Mouse (Mus musculus) inflammation-experienced regulatory T-cells, adult 6 months (primary cell): ENCODE measurements around the gene Myo7a. TPM values are rescaled to one million over a fixed set of nuclear protein-coding genes. Genes with fewer than 3 reads are reported as not detected.

Experiments
- ATAC-seq: one replicate; pipeline ENCODE4 v1.8.0; 2017
- polyA plus RNA-seq, 3 experiments: library from polyadenylated mRNA; unstranded; fragments of 100-300 nt; shearing (Covaris generic); gene quantifications; one replicate each; pipeline ENCODE4 v1.2.1; 2017

Myo7a gene
- polyA plus RNA-seq, 3 experiments from 2014 or later = 1.4 to 2.1 (median 1.7) TPM

DNA sequence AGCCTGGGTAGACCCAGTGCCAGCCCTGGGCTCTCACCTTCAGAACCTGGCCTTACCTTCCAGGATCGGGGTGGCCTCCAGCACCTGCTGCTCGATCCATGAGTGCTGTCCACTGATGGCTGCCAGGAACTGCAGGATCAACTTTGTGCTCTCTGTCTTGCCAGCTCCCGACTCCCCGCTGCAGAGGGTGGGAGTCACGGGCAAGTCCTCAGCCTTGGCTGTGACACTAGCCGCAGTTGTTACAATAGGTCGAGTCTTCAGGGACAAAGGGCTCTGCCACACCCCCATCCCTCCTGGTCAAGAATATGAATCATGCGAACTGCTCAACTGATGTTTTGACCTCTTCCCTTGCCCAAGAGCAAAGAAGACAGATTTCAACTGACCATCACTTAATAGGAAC lies 21.8 kb downstream of the Myo7a start:
- ATAC-seq = no peak

DNA sequence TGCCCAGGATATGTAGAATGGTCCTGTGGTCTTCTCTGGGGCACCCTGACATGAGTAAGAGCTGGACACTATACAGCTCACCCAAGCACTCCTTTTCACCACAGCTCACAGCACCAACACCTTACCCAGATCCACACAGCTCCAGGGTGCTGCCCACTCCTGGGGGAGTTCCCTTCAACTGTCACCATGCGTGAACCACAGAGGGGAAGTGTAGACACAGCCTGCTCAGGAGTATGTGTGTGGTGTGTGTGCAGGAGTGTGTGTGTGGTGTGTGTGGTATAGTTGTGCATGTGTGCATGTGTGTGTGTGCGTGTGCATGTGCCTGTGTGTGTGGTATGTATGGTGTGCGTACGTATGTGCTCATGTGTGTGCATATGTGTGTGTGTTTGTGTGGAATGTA lies 23.5 kb downstream of the Myo7a start:
- no peak for ATAC-seq

DNA sequence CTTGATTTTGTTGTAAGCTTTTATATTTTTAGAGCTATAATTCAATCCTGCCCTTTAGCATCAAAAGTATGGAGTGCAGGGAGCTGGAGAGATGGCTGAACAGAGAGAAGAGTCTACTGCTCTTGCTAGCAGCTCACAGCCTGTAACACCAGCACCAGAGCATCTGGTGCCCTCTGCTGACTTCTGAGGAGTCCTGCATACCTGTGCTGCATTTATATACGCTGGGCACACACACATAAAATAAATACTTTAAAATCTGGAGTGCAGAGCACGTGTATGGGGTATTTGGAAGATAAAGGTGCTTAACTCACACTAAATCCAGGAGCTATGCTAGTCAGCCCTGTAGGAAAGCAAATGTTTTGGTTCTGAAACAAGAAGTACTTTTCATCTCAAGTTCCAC lies 33.0 kb downstream of the Myo7a start:
- ATAC-seq = no peak

DNA sequence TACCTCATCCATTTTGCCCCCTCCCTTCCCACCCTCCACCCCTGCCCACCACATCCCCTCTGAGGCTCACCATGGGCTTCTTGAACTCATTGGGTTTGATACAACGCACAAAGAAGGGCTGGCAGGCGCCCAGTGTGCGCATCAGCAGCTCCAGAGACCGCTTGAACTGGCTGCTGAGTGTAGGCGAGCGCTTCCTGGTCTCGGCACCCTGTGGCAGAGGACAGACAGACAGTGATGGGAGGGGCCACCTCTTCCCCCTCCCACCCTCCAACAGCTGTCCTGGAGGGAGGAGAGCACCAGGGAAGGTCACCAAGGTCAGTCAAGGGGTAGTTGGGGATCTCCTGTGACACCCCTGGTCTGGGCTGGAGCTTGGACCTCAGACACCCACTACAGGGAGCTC lies 34.0 kb downstream of the Myo7a start:
- ATAC-seq = no peak

DNA sequence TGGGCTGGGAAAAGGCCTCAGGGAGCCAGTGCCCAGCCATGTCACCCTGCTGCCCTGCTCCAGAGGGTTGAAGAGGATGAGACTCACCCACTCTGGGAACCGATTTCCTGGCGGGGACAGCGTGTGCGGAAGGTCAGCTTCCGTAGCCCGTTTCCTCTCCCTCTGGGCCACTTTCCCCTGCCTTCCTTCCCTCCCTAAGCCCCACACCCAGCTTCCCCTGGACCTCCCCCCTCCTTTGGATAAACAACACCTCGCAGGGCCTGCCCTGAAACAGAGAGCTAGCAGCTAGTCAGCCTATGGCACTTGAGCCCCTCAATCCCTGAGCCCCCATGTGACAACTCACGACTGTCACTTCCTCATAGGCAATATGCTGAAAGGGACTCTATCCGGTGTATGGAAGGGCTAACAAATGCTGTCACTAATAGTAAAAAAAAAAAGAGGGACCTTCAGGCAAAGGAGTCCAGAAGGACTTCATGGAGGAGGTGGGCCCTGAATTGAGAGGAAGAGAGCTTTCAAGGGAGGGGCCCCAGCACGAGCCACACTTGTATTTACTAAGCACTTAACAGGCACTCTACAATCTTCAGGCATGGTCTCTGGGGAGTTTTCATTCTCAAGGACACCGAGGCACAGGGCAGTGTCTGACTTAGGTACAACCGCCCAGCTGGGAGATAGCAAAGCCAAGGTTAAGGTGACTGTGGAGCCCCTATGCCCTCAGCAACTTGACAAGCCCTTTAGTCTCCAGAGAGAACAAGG lies 34.6 kb downstream of the Myo7a start:
- no peak for ATAC-seq

DNA sequence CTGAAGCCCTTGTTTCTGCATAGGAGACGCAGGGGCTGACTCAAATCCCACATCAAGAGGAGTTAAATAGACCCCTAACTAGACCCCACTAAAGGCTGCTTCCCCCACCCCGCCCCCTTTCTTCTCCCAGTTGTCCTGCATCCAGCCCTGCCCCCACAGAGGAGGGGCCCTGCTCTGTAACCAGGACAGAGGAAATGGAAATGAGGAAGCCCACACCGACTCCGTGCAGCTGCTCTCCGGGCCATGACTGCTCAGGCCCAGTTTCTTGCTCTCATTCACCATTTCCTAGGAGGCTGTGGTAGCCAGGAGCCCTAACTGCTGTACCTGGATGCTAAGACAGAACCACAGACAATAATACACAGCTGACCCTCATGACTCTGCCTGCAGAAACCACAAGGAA lies 36.9 kb downstream of the Myo7a start:
- no peak for ATAC-seq

DNA sequence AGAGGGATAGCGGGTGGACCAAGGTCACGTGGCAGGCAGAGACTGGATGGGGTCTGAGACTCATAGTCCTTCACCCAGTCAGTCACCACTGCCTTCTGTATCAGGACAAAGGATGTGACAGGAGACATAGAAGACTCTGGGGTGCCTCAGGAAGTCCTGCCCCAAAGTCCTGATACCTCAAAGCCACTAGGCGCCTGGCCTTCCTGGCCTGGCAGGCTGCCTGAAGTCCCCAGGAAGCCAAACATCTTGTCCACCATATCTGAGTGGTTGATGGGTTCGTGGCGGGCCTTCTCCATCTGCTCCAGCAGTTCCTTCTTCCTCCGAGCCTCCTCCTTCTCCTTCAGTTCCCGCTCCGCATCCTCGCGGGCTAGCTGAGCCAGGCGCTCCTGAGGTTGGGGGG lies 41.9 kb downstream of the Myo7a start:
- ATAC-seq = no peak

DNA sequence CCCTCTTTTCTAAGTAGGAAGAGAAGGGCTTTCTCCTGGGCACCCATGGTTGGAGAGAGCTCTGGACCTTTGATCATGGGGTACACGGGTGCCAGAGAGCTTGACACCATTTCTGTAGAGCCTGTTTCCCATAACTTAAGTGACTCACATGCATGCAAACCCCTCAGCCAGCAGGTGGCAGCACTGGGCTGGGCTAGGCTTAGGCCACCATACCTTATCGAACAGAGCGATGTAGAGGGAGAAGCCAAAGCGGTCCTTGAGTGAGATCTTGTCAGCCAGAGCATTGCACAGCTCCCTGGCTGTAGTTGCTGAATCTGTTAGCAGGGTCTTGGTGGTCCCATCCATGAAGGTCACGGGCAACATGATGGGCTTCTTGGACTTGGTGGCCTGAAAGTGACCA lies 47.7 kb downstream of the Myo7a start:
- peak; percentile 78 for ATAC-seq

DNA sequence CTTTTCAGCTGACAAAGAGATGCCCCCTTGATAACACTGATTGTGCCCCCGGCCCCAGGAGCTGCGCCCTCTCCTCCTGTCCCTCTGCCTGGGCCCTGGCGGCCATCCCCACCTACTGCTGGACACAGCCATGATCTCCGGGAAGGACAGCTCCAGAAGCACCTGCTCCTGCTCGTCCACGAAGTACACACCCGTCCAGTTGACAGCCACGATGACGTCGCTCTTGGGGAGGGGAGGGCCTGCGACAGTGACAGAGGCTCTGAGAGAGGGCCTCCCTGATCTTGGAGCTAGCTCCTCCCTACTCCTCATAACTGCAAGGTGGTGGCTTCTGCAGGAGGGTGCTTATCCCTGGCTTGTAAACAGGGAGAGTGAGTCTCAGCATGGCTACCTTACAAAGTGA lies 53.1 kb downstream of the Myo7a start:
- no peak for ATAC-seq

DNA sequence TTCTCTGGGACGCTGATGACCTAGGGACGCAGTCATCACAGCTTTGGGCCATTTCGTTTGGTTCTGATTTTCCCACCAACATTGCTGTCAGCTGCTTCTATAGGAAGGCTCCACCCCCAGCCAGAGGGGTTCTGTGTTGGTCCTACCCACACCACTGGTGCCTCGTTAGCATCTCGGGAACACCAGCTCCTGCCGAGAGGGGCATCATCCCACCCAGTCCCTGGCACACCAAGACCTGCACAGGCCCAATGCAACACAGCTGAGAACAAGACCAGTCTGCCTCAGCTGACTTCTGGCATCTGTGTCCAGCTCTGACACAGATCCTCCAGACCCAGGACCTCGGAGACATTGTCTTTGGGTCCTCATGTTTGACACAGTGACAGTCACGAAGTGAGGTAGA lies 64.4 kb downstream of the Myo7a start:
- ATAC-seq = no peak

DNA sequence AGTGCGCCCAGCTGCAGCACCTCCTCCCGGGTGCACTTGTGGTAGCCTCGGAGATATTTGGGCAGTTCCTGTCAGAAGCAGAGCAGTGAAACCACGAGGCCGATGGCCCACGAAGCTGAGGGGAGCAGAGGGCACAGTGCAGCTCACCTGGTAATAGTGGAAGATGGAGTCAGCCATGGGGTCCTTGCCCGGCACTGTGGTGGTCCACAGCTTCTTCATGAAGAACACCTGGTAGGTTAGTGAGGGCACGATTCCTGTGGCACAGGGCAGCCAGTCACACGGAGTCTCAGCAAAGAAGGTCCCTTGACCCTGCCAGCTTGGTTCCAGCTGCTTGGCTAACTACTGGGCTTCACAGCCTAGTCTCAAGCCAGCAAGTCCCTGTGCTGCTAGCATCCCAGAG lies 64.9 kb downstream of the Myo7a start:
- no peak for ATAC-seq

DNA sequence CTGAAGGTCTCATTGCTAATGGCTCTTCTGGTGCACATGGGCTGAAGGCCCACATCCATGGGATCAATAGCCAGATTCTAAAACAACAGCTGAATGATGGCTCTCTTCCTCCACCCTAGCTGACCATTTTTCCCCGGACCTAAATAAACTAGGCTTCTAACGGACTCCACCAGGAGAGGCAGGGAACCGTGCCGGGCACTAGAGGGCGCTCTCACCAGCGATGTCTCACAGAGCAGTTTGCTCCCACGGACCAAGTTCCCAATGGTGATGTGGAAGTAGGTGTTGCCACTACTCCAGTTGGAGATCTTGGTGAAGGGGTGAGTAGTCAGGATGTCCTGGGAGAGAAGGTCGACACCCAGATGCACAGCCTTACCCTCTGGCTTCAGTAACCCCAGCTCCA lies 67.3 kb downstream of the Myo7a start:
- ATAC-seq = no peak

DNA sequence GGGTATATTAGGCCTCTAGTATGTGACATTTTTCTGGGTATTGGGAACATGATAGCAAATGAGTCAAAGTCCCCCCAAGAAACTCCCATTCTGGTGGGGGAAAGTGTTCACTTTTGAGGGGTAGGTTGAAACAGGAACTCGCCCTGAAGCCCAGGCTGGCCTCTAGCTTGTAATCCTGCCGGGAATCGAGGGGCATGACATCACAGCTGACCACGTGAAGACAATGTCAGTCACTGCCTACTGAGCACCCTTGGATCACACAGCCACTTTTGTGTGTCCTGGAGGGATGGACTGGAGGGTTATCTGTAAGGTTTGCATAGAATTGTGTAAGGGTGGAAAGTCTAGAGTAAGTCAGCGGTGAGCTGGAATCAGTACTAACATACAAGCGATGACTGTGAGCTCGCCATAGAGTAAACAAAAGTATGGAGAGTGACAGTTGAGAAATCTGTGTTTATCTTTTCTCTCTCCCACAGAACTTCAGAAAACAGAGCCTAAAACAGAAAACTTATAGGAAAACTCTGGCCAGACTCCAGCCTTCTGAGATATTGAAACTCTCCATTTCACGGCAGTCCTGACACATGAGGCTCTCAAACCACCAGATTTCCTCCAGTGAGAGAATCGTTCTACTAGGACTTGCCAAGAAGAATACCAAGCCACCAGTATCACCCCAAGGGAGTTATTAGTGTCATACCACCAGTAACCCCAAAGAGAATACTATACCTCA lies 71.1 kb downstream of the Myo7a start:
- ATAC-seq = no peak

DNA sequence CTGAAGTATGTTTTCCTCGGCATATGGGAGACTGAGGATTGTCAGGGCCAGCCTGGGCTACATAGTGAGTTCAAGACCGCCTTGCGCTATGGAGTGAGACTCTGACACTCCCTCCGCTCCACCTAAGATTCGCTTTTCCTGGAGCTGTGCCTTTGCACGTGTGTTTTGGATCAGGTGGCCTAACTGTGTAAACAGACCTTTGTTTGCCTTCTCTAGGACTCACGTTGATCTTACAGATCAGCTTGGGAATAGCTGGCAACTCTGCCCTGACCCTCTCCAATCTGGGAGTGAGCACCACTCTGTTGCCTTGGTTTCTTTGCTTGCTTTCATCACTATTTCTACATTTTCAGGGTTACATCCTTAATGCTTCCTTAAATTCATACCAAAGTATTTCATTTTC lies 116.7 kb downstream of the Myo7a start:
- no peak for ATAC-seq

Other genes starting within 250 kb of the Myo7a start
- not detected for gene Gdpd4, start 199.6 kb downstream of the Myo7a start, polyA plus RNA-seq
- gene Omp, start 26.0 kb upstream of the Myo7a start, polyA plus RNA-seq = not detected
- 1 to 10 TPM in 2 of 3 experiments, under 1 TPM in 1; 0.77 to 3.2 (median 2.4) TPM for gene Capn5, start 58.8 kb upstream of the Myo7a start, polyA plus RNA-seq
- under 1 TPM in 1 of 3 experiments, not detected in 2; 0.13 TPM for gene B3gnt6, start 80.0 kb upstream of the Myo7a start, polyA plus RNA-seq
- gene Acer3, start 201.7 kb upstream of the Myo7a start, polyA plus RNA-seq = 10 to 100 TPM; 14.5 to 20.5 (median 15.5) TPM
- gene Tsku, start 241.8 kb upstream of the Myo7a start, polyA plus RNA-seq = not detected